Mouse (Mus musculus) cerebellum, adult 11 months (tissue): ENCODE results near the gene Slfn8.
"Not testable (repeated sequence)": the region's sequence is repeated elsewhere in the genome, so short reads cannot be mapped to it uniquely, and the experiment has no call there.

Experiments used
- DNase-seq: peaks from one replicate; pipeline ENCODE4 v3.0.0; 2022

Gene Slfn8

DNA sequence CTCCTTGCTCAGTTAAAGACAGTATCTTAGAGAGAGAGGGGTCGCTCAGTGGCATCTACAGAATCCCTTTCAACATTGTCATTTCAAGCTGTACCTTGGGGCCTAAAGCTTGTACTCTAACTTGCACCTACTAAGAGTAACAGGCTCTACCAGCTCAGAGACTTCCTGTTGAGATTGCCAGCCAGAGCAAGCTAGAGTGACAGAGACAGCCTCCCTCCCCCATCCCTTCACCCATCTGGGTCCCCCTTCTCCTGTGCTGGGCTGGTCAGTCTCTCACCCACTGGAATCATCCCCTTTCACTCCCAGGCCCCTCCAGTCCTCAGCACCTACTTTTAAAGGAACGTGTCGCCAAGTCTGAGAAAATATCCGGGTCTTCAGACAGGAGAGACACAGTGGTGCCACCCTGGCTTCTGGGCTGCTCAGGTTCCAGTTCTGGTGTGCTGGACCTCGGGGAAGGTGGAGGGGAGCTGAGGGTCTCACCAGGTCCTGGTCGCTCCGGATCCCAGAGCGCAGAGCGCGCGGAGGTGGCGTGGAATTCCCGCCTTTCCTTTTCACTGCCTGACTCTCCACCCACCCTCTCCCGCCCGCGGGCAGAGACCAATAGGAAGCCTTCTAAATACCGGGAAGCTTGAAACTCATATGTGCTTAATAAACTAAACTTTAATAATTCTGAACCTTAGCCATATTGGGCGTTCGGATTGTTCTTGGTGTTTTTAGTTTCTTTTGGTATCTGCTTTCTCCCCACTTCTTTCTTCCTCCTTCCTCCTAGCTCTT, 29.8 kb downstream of the Slfn8 start:
- DNase-seq, result not testable (repeated sequence)

DNA sequence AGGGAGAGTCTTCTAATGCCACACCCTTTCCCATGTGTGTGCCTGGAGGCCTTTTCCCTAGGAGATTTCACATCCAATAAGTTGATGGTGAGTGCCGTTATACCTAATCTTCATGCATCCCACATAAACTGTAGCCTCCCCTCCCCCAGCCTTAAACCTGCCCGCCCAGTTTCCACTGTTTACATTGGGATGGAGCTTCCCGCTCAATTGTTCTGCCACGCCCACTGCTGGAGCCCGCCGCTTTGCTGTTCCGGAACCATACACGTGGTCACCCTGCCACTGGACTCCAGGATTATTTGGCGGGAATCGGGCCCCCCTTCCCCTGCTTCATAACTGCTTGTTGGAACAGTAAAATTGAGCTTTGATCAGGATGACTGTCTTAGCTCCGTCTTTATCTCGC, 31.3 kb downstream of the Slfn8 start:
- DNase-seq, result no peak

DNA sequence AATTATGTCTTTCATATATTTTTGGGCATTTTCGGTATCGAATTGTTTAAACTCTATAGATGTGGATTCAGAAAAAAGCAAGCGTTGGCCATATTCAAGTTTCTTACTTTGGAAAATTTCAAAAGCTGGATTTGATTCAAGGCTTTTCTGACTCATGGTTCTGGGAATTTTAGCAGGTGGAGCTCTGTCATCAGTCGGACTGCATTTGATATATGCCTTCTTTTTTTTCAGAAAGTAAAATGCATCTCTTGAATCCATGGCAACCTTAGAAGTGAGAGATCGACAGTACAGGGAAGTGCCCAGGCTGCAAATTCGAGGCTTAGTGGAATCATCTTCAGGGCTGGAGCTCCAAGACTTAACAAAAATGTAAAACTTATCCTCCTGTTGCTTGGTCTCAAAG, 33.0 kb downstream of the Slfn8 start:
- DNase-seq, result no peak

DNA sequence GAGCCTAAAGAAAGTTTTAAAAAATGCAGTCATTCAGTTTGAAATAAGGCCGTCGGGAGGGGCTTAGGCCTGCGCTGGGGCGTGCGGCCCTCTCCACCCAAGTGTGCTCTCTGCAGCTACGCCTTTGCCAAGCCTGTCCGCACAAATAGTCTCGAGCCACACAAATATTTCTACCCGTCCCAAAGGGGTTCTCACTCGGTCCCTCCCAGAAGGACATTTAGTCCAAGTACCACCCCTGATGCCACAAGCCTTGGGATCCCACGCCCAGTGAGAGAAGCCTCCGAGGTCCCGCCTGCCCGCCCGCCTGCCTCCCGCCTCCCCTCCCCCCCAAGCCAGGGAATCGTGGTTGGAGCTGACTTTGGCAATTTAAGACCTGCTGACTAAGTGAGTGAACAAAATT, 37.4 kb downstream of the Slfn8 start:
- DNase-seq, result no peak

DNA sequence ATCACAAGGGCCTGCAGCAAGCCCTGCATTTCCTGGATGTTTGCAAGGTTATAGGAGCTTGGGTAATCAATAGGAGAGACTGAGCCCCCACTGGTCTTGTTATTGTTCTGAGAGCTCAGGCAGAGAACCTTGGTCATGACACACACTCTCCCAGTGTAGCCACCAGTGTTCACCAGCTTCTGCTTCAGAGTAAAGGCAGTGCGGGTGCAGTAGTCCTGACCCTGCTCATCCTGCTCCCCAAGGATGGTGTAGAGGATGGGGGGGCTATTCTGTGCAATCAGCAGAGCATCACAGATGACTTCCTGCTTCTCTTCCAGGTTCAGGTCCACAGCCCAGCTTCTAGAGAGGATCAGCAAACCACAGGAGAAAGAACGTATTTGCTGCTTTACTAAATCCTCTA, 38.2 kb downstream of the Slfn8 start:
- not testable (repeated sequence) for DNase-seq

DNA sequence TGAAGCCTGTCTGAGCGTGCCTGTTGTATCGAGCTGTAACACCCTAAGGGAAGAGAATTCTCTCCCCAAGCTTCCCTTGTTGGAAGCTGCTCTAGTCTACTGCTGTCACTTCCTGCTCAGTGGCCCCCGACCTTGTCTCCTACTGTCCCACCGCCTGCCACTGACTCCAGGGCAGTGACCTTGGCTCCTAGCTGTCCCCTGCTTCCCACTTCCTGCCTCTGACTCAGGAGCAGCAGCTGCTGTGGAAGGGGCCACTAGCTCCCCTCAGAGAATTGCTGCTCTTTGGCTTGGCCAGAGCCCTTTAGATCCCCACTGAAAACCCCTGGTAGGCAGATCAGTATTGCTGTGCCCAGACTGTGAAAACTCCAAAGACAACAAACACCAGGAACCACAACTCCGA, 46.7 kb downstream of the Slfn8 start:
- DNase-seq, result no peak

DNA sequence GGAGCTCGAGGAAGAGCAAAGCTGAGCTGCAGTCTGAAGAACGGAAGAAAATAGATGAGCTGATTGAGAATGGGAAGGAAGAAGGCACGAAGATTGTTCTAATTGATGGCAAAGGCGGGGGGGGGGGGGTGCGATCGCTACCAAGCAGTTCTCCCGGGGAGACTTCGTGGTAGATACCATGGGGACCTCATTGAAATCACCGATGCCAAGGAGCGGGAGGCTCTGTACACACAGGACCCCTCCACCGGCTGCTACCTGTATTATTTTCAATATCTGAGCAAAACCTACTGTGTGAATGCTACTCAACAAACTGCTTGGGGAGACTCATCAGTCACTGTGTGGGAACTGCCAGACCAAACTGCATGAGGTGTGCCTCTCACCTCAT, 49.0 kb downstream of the Slfn8 start:
- no peak for DNase-seq

DNA sequence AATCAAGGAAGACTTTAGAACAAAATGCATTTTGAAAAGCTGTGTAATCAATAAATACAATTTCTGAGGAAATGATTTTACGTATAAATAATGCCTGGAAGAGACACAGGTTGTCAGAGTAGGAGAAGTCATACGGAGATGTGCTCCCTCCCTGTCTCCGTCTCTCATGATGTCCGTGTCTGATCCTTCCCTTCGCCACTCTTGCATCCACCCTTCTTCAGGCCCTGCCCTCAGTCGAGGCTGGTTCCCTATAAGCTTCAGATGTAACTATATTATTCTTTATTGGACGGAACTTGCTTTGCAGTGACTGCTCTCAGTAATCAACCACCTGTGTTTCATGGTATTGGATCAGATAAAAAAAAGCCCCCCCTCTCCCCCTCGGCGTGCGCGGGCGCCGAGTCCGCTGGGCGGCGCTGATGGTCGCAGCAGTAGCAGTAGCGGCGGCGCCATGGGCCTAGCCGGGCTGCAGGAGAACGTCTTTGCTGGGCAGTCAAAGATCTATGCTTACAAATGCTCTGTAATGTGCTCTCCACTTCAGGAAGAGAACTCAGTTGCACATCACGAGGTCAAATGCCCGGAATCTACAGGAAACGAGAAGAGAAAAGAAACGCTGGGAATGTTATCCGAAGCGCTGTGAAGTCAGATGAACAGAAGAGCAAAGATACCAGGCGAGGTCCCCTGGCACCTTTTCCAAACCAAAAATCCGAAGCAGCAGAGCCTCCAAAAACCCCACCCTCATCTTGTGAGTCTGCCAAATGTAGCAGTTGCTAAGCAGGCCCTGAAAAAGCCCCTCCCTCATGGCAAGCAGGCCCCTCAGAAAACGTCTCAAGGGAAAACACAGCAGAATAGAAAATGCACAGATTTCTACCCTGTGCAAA, 49.7 kb downstream of the Slfn8 start:
- peak; percentile 27 for DNase-seq

DNA sequence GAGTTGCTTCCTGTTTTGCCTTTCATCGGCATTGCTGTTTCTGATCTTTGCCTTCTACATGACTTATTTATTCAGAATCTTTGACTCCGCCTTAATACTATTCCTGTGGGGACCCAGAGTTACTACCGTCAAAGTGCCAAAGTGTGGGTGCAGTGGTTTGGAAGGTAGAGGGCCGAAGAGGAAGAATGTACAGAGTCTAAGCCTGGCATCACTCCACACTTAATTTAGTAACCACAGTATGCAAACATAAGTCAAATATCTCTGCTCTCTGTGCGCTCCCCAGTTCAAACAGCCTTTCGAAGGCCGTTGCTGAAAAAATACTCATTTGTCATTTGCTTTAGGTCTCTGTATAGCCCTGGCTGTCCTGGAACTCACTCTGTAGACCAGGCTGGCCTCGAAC, 58.4 kb downstream of the Slfn8 start:
- DNase-seq, result no peak

DNA sequence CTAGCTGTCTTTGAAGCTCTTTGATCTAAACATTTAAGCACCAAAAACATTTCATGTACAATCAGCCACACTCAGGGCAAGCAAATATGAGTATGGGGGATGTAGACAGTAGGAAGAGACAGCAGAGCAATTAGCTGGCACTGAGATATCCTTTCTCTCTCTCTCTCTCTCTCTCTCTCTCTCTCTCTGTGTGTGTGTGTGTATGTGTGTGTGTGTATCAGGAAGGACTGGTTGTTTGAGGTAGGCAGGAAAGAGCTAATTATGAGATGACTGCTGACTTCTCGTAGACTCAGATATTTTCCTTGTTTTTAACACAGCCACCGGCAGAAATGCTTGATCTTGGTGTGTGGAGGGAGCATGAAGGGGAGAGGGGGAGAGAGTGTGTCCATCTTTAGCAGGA, 58.9 kb downstream of the Slfn8 start:
- DNase-seq, result no peak

DNA sequence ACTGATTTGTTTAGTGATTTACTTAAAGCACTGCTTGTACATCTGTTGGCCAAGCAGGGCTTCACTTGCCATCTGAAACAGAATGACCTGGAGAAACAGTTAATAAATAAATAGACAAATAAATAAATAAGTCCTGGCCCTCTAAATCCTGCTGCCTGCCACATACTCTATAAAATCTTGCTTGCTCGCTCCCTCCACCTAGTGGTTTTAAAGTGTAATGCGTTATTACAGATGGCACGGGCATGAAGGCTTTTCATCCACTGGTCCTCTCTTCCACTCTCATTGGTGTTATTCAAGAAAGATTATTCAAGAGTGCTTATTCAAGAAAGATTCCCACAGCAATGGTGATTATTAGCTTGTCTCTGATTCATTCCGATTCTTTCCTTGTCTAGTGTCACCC, 61.0 kb downstream of the Slfn8 start:
- peak; percentile 16 for DNase-seq

DNA sequence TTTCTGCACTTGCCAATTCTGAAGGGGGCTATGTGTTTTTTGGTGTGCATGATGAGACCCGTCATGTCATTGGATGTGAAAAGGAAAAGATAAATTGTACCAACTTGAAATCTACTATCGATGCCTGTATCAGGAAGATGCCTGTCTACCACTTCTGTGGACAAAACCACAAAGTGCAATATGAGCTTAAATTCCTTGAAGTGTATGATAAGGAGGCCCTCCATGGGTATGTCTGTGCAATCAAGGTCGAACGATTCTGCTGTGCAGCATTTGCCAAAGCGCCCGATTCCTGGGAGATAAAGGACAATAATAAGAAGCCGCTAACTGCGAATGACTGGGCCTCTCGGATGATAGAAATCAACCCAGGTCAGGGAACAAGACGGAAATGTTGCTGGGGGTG, 63.7 kb downstream of the Slfn8 start:
- DNase-seq, result no peak

DNA sequence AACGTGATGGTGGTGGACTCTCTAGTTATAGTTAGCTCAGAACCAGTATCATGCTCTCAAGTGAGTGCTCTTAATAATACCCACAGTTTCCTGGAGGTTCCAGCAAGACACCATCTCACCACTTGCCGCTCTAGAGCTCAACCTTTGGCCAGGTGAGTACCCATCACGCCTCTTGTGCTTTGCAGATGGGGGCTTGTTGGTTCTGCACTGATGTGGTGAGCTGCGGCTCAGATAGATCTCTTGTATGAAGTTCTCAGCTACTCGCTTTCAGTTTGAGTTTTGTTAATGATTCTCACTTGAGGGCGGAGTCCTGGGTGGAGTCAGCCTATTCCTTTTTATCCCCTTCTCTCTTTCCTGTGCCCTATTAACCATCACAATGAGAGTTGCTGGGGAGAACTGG, 66.0 kb downstream of the Slfn8 start:
- no peak for DNase-seq

DNA sequence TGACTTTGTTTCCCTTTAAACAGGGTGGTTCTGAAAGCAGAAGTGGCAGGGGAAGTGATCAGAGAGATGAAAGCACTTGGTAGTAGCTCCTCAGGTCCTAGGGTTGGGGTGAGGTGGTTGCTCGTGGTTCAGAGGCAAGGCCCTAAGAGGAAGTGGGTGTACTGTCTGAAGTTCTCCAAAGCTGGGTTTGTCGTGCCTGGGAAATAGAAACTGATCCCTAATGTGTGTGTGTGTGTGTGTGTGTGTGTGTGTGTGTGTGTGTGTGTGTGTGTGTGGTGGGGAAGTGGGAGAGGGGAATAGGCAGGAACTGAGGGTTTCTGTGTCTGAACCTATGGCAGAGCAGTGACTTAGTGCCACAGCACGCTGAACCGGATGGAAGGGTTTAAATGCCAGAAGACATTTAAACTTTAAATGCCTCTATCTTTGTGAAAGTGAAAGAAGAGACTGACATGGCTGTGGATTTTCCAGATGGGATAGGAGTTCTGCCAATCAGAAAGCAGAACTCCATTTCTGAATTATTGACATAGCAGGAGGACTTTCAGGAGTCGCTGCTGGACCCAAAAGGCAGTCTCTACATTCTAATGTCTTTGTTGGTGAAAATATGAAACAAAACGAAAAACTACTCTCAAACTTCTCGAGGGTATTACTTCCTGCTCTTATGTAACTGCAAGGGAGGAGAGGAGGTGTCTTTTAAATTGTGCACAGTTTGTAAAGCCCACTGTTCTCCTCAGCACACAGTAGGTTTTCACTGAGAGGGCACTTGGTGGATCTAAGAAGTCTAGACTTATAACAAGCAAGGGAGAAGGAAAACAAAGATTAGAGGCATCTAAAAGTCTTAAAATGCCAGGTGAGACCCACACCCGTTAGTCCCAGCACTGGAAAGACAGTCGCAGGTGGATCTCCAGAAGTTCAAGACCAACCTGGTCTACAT, 67.7 kb downstream of the Slfn8 start:
- no peak for DNase-seq
